ENCODE assay signal across 28 mouse cellular contexts in genomic region chr7:116124057-116124456, GRCm38 (mm10). TPM values are rescaled to one million over a fixed set of nuclear protein-coding genes. Genes with fewer than 3 reads are reported as not detected.
DNase-seq lines count a peak whose midpoint lies in the region; ATAC-seq lines count a peak whose summit lies in the region.
"Had no signal": no experiment of that assay in that cellular context is flagged by ENCODE, and none has a peak within 500 bp of the region (broad histone marks: within the 10 kb centered on the region; RNA-seq: fewer than 3 reads in every experiment).

No protein-coding gene starts in this region.

- H3K4me1 ChIP-seq in embryonic facial prominence, embryonic 11.5 days (ENCODE audit: control insufficient read depth, insufficient read depth, low read length): no peaks in the 10 kb centered on the region
- peaks cover 29% of the 10 kb centered on the region for H3K4me1 ChIP-seq in embryonic facial prominence, embryonic 10.5 days
- peaks cover 52% of the 10 kb centered on the region for H3K4me1 ChIP-seq in midbrain, embryonic 10.5 days
- peaks cover 29% of the 10 kb centered on the region for H3K4me1 ChIP-seq in midbrain, embryonic 11.5 days (ENCODE audit: control insufficient read depth, insufficient read depth, low read length)
- H3K4me1 ChIP-seq in intestine, embryonic 16.5 days (ENCODE audit: control insufficient read depth, insufficient read depth, low read length): no peaks in the 10 kb centered on the region
- H3K4me1 ChIP-seq: liver, embryonic 15.5 days had no signal

- 0 out of 2 replicates have a peak, but pooled peaks have one; percentile 40 for ATAC-seq in embryonic facial prominence, embryonic 11.5 days (replicated peaks; ENCODE audit: insufficient number of reproducible peaks, low FRiP score, low TSS enrichment, low read depth)
- ATAC-seq in frontal cortex, adult (ENCODE audit: low TSS enrichment): peak; percentile 42; the same call in 1 of the 2 replicates
- ATAC-seq in midbrain, embryonic 11.5 days (ENCODE audit: low FRiP score): no peak
- no peak for ATAC-seq in intestine, embryonic 16.5 days
- ATAC-seq: midbrain, embryonic 13.5 days; Patski had no signal

- H3K27me3 ChIP-seq in embryonic facial prominence, embryonic 11.5 days (ENCODE audit: control insufficient read depth, insufficient read depth, low read length): no peaks in the 10 kb centered on the region
- H3K27me3 ChIP-seq in embryonic facial prominence, embryonic 10.5 days (replicated peaks; ENCODE audit: low read depth, poor library complexity, severe bottlenecking): no peaks in the 10 kb centered on the region
- H3K27me3 ChIP-seq in midbrain, embryonic 10.5 days (ENCODE audit: low read depth, poor library complexity, severe bottlenecking): no peaks in the 10 kb centered on the region
- H3K27me3 ChIP-seq in midbrain, embryonic 11.5 days (ENCODE audit: control insufficient read depth, insufficient read depth, low read length): no peaks in the 10 kb centered on the region
- no peaks in the 10 kb centered on the region for H3K27me3 ChIP-seq in intestine, embryonic 16.5 days (replicated peaks; ENCODE audit: control insufficient read depth, insufficient read depth, low read length)
- H3K27me3 ChIP-seq: liver, embryonic 15.5 days; midbrain, embryonic 13.5 days; neural tube, embryonic 13.5 days; Patski had no signal

- no peaks in the 10 kb centered on the region for H3K36me3 ChIP-seq in embryonic facial prominence, embryonic 11.5 days (replicated peaks; ENCODE audit: control insufficient read depth, insufficient read depth, low read depth, low read length)
- H3K36me3 ChIP-seq in embryonic facial prominence, embryonic 10.5 days (replicated peaks): peaks cover 31% of the 10 kb centered on the region
- peaks cover 55% of the 10 kb centered on the region for H3K36me3 ChIP-seq in midbrain, embryonic 10.5 days
- H3K36me3 ChIP-seq in midbrain, embryonic 11.5 days (ENCODE audit: control insufficient read depth, insufficient read depth, low read length): peaks cover 5% of the 10 kb centered on the region; the same call in 1 of the 2 replicates
- no peaks in the 10 kb centered on the region for H3K36me3 ChIP-seq in intestine, embryonic 16.5 days (ENCODE audit: control insufficient read depth, insufficient read depth, low read length)
- H3K36me3 ChIP-seq: hindbrain, embryonic 13.5 days; liver, embryonic 15.5 days; neural tube, embryonic 13.5 days had no signal

- no peak overlapping the region for H3K9ac ChIP-seq in embryonic facial prominence, embryonic 11.5 days (replicated peaks; ENCODE audit: low read length)
- no peak overlapping the region for H3K9ac ChIP-seq in midbrain, embryonic 11.5 days (ENCODE audit: low read length)
- no peak overlapping the region for H3K9ac ChIP-seq in intestine, embryonic 16.5 days (ENCODE audit: low read depth, low read length)
- H3K9ac ChIP-seq: hindbrain, embryonic 13.5 days; liver, embryonic 15.5 days; midbrain, embryonic 13.5 days; neural tube, embryonic 13.5 days had no signal

- H3K9me3 ChIP-seq in embryonic facial prominence, embryonic 11.5 days (replicated peaks; ENCODE audit: control insufficient read depth, low read length): no peaks in the 10 kb centered on the region
- no peaks in the 10 kb centered on the region for H3K9me3 ChIP-seq in embryonic facial prominence, embryonic 10.5 days
- H3K9me3 ChIP-seq in midbrain, embryonic 10.5 days (replicated peaks): no peaks in the 10 kb centered on the region
- peaks cover 3% of the 10 kb centered on the region for H3K9me3 ChIP-seq in midbrain, embryonic 11.5 days (ENCODE audit: control insufficient read depth, low read length)
- no peaks in the 10 kb centered on the region for H3K9me3 ChIP-seq in intestine, embryonic 16.5 days (ENCODE audit: control insufficient read depth, low read length)
- H3K9me3 ChIP-seq: hindbrain, embryonic 13.5 days; liver, embryonic 15.5 days; midbrain, embryonic 13.5 days; neural tube, embryonic 13.5 days had no signal

- 65% methylated on average over 12 of the region's 12 CpGs for WGBS in embryonic facial prominence, embryonic 11.5 days
- 85% methylated on average over 12 of the region's 12 CpGs for WGBS in embryonic facial prominence, embryonic 10.5 days
- WGBS in midbrain, embryonic 10.5 days: 95% methylated on average over 12 of the region's 12 CpGs
- 90% methylated on average over 12 of the region's 12 CpGs for WGBS in midbrain, embryonic 11.5 days
- WGBS in intestine, embryonic 16.5 days: 88% methylated on average over 12 of the region's 12 CpGs

- no peak overlapping the region for H3K27ac ChIP-seq in embryonic facial prominence, embryonic 11.5 days (replicated peaks; ENCODE audit: low read depth, low read length)
- H3K27ac ChIP-seq in embryonic facial prominence, embryonic 10.5 days (replicated peaks): no peak overlapping the region
- H3K27ac ChIP-seq in midbrain, embryonic 10.5 days (replicated peaks): peak overlapping the region; percentile 66
- H3K27ac ChIP-seq in midbrain, embryonic 11.5 days (ENCODE audit: low read depth, low read length): no peak overlapping the region
- H3K27ac ChIP-seq in intestine, embryonic 16.5 days (ENCODE audit: low read length): no peak overlapping the region
- H3K27ac ChIP-seq: gastrocnemius, adult 2 months; hindbrain, embryonic 13.5 days; liver, embryonic 15.5 days; midbrain, embryonic 13.5 days; neural tube, embryonic 13.5 days; stomach, postnatal 0 days had no signal

- H3K4me2 ChIP-seq in embryonic facial prominence, embryonic 11.5 days (ENCODE audit: low read depth, low read length): no peak overlapping the region
- no peak overlapping the region for H3K4me2 ChIP-seq in midbrain, embryonic 11.5 days
- H3K4me2 ChIP-seq in intestine, embryonic 16.5 days (ENCODE audit: low read depth, low read length): no peak overlapping the region
- H3K4me2 ChIP-seq: heart, embryonic 11.5 days; hindbrain, embryonic 13.5 days; liver, embryonic 15.5 days; midbrain, embryonic 13.5 days; neural tube, embryonic 13.5 days had no signal

- no peak for DNase-seq in embryonic facial prominence, embryonic 11.5 days (ENCODE audit: low spot score)
- no peak for DNase-seq in embryonic facial prominence, embryonic 10.5 days (ENCODE audit: low spot score)
- DNase-seq in frontal cortex, postnatal 36 days (ENCODE audit: low spot score in 2 of 2): no peak
- DNase-seq in midbrain, embryonic 10.5 days (ENCODE audit: low spot score): no peak
- DNase-seq in midbrain, embryonic 11.5 days (ENCODE audit: low spot score, missing footprints): no peak
- DNase-seq: adrenal gland, postnatal 10 days; cerebellum, adult 8-10 months; gastrocnemius, adult 2 months; gastrocnemius, postnatal 36 days; heart, adult 18-20 months; heart, postnatal 36 days; kidney, adult 11 months; kidney, postnatal 14 days; layer of hippocampus, adult 9-11 months; lung, postnatal 36 days; right cerebral cortex, postnatal 4 days; thymus, adult 18-20 months; thymus, postnatal 25 days had no signal

- no peak overlapping the region for H3K4me3 ChIP-seq in embryonic facial prominence, embryonic 11.5 days (ENCODE audit: low read depth, low read length)
- no peak overlapping the region for H3K4me3 ChIP-seq in embryonic facial prominence, embryonic 10.5 days
- H3K4me3 ChIP-seq in midbrain, embryonic 10.5 days: no peak overlapping the region
- H3K4me3 ChIP-seq in midbrain, embryonic 11.5 days (ENCODE audit: low read depth, low read length): no peak overlapping the region
- H3K4me3 ChIP-seq in intestine, embryonic 16.5 days (ENCODE audit: low read length): no peak overlapping the region
- H3K4me3 ChIP-seq: erythroblast, embryonic 14.5 days; gastrocnemius, adult 2 months; hindbrain, embryonic 13.5 days; liver, embryonic 15.5 days; midbrain, embryonic 13.5 days; neural tube, embryonic 13.5 days had no signal

RNA-seq across cellular contexts. Expression of gene Gm4353, which starts 39.6 kb away (rescaled TPM):
- 0.72 and 1.0 TPM in 2 replicates for polyA plus RNA-seq in embryonic facial prominence, embryonic 11.5 days (2014; fragmentation: Nextera tagmentation; extraction: Ambion mirVana)
- 1.3 and 1.4 TPM in 2 replicates for polyA plus RNA-seq in embryonic facial prominence, embryonic 10.5 days (2016; fragmentation: Nextera tagmentation; extraction: Ambion mirVana)
- polyA plus RNA-seq in midbrain, embryonic 10.5 days (2016; fragmentation: Nextera tagmentation; extraction: Ambion mirVana): 0.71 and 1.0 TPM in 2 replicates
- 0.36 and 0.66 TPM in 2 replicates for polyA plus RNA-seq in midbrain, embryonic 11.5 days (2014; fragmentation: Nextera tagmentation; extraction: Ambion mirVana)
- 0.42 and 0.65 TPM in 2 replicates for polyA plus RNA-seq in intestine, embryonic 16.5 days (2015; fragmentation: Nextera tagmentation; extraction: Ambion mirVana)

Comparison
In these comparisons a context has a peak if more than half of its experiments do, and no peak if none do; other contexts are left out.
1. ATAC-seq: peak in embryonic facial prominence, embryonic 11.5 days (single experiment) and frontal cortex, adult (single experiment); none in midbrain, embryonic 11.5 days (single experiment) and intestine, embryonic 16.5 days (single experiment).